Mouse (Mus musculus): ENCODE results near the gene Hsbp1.

DNA sequence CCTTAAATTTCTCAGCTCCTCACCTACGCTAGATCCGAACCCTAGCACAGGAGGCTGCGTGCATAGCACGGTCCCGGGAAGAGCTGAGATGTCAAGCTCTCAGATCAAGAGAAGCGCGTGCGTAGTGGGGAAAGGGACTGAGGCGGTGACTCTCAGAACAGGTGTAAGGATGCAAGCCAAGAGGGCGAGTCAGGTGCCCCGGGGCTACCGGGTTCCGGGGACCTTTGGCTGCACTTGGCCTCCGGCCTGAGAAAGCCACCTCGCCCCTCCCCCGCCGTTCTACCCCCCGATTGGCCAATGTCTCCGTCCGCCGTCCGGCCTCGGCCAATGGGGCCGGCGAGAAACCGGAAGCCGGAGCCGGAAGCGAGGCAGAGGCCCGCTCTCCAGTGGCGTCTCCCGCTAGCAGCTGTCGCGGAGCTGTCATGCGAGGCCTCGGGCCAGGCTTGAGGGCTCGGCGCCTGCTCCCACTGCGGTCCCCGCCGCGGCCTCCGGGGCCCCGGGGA lies 50.3 kb downstream of the Hsbp1 start, which contains the start of gene Mlycd:
- TF ChIP-seq CTCF (conservative IDR thresholded peaks at IDR 0.05; ENCODE audit: insufficient read depth, insufficient read length, low read depth, low read length) (no peak), POLR2A (IDR thresholded peaks at IDR 0.05; ENCODE audit: low read depth, low read length) (peak; percentile 79)

All from kidney, adult 2 months (tissue).